Mouse (Mus musculus): Measurements from ENCODE around the gene Prelid1. TPM values are rescaled to one million over a fixed set of nuclear protein-coding genes. Genes with fewer than 3 reads are reported as not detected.

Gene Prelid1
- polyA plus RNA-seq, 3 experiments from 2014 or later: 196 to 371 (median 209) TPM

- ATAC-seq: no peak
Observed at GRCm38 (mm10) chr13:55332331-55332730, 12.0 kb downstream of the Prelid1 start.

DNA sequence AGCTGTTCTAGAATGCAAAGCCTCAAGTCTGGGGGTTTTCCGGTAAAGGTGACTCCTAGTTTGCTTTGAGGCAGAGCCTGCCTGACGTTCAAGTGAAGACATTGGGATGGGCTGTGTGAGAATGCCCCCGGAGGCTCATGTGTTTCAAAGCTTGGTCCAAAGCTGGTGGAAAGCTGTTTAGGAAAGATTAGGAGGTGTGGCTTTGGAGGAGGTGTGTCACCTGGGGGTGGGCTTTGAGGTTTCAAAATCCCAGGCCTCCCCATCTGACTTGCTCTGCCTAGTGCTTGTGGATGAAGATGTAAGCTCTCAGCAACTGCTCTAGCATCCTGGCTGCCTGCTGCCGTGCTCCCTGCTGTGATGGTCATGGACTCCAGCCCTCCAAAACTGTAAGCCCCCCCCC lies 15.4 kb downstream of the Prelid1 start:
- no peak for ATAC-seq

DNA sequence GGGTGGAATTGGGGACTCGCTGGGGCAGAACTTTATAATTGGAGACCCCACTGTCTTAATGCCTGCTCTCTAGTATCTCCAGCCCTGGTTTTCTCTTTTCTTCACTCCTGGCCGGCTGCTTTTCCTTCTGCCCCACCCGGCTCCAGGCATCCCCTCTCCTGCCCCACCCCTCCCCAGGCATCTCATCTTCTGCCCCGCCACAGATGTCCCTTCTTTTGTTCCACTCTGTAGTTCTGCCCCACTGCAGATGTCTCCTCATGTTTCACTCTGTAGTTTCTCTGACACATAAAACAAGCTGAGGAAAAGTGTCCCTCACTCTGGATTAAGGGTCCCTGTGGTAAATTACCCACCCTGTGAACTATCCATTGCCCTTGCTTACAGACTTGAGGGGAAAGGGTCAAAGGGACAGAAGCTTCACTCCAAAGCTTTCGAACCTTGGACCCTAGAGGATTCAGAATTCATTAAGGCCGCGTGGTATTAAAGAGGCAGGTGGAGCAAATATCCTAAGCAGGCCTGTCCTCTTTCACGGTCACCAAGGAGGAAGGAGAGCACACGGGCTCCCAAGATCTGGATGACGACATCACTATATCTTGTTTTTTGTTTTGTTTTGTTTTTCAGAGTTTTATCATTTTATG lies 17.2 kb downstream of the Prelid1 start:
- ATAC-seq: no peak

- ATAC-seq: no peak
Observed at GRCm38 (mm10) chr13:55338131-55339054, 18.1 kb downstream of the Prelid1 start.

DNA sequence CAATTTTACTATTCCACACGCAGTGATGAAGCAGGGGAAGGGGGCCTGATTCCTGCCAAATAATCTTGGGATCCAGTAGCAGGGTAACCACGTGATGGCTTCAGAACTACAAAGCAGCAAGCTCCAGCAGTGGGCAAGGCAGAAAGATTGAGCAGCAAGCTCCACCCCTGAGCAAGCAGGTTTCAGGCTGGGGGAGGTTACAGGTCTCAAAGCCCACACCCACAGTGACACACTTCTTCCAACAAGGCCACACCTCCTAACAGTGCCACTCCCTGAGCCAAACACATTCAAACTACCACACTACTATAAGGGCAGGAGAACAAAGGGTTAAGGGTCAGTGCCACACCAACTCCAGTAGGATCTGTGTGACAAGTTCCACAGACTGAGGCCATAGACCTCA lies 19.0 kb downstream of the Prelid1 start:
- ATAC-seq: peak; percentile 32

- ATAC-seq: no peak
Observed at GRCm38 (mm10) chr13:55342469-55342868, 22.2 kb downstream of the Prelid1 start.

- no peak for ATAC-seq
Observed at GRCm38 (mm10) chr13:55344286-55344685, 24.0 kb downstream of the Prelid1 start.

DNA sequence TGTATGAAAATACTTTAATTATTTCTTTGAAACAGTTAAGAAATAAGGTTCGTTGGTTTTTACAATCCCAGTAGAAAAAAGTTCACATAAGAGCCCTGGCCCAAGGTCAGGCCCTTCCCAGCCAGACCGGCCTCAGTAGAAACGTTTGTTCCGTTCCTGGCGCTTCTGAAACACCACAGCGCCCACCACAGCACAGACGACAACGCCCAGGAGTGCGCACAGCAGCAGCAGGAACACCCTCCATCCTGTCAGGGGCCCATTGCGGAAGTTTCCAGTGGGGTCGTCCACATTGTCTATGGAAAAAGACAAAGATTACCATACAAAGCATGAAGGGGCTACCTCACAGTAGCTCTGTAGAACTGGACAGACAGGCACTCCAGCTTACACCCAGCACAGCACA lies 26.4 kb downstream of the Prelid1 start:
- ATAC-seq: no peak

- no peak for ATAC-seq
Observed at GRCm38 (mm10) chr13:55361145-55361544, 40.8 kb downstream of the Prelid1 start.

DNA sequence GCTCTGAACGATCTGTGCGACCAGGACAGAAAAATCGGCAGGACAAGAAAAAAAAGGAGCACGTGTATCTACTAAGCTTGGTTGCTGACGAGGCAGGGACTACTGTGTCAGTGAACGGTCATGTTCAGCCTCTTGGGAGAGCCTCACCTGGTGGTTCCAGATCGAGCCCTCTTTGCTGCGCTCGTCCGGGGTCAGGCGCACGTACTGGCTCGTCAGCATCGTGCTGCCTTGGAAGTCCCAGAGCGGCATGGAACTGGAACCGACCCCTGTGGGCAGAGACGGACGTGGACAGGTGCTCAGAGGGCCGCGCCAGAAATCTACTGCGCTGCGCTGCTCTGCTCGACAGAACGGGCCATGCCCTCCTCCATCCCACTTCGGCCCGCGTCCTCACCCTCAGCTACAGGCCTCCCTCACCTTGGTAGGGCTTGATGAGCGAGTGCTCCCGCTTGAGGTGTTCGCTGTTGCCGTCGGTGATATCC lies 41.7 kb downstream of the Prelid1 start:
- ATAC-seq: peak; percentile 22

GRCm38 (mm10) chr13:55362453-55363060 lies 42.3 kb downstream of the Prelid1 start, which contains the start of gene Lman2:
TSS of gene Lman2 (minus strand) at chr13:55362783.
- ATAC-seq: peak; percentile 98

GRCm38 (mm10) chr13:55368401-55368800 lies 48.1 kb downstream of the Prelid1 start:
- ATAC-seq: no peak

DNA sequence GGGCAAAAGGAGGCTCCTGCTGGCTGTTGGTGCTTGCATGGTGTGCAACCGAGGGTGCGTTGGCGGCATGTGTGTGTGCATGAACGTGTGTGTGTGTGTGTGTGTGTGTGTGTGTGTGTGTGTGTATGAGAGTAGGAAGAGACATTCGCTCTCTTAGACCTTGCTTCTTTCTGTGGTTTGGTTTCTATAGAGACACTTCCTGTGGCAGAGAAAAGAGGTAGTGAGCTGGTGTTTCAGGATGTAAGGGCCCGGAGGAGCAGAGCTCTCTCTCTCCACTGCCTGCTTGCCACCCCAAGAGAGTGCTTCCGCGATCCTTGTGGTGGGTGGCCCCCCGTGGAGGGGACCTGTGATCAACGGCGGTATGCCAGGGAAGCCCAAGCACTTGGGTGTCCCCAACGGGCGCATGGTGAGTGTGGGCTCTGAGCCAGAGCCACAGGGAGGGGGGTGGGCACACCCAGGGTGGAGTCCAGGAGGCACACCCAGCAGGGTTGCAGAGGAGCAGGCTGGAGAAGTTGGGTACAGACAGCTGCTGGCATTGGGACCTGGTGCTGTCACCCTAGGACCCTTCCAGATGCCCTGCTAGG lies 49.3 kb downstream of the Prelid1 start, which contains the start of gene Rgs14:
TSS of gene Rgs14 (plus strand) at position 202 of the 584 bp plus-strand sequence.
- peak; percentile 97 for ATAC-seq

GRCm38 (mm10) chr13:55370234-55370633 lies 49.9 kb downstream of the Prelid1 start:
- ATAC-seq: no peak

GRCm38 (mm10) chr13:55371007-55371681 lies 50.8 kb downstream of the Prelid1 start:
- no peak for ATAC-seq

DNA sequence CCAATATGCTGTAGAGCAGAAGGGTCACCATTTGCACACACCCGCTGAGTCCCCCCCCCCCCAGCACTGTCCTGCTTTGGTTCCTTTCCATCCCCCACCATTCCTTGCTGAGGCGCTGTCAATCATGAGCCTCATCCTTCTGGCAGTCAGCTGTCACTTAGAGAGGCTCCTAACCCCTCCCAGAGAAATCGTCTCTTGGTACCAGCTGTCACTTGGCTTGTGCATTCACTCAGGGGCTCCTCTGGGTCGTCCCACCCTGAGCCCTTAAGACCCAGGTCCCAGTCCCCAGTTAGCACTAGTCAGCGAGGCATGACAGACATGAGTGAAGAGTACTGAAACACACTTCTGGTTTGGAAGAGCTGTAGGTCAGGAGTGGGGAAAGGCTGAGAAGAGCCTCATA lies 51.4 kb downstream of the Prelid1 start:
- ATAC-seq: no peak

GRCm38 (mm10) chr13:55374206-55374924 lies 54.1 kb downstream of the Prelid1 start:
- no peak for ATAC-seq

Measured in inflammation-experienced regulatory T-cells, adult 6 months (primary cell).